Mouse (Mus musculus): ENCODE results near the gene Bbox1. TPM values are rescaled to one million over a fixed set of nuclear protein-coding genes. Genes with fewer than 3 reads are reported as not detected.

The Bbox1 gene
- polyA plus RNA-seq, 1 experiment from 2014 or later, result 0.17 TPM

DNA sequence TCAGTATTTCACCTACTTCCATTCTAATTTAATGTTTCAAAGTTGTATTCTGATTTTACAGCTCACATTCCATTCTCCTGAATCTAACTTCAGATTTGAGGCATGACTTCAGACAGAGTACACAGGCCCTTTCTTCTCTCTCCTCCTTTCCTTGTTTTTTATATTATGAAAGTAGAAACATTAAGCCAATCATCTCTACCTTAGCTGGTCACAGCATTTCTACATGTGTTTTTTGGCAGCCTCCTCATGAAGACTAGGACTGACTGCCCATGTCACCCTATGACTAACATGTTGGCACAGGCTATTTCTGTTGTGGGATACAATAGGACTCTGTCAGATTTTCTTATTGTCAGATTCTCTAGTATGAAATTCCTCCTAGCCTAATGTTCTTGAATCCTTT is 14.6 kb upstream of the Bbox1 start:
- no peaks in the 10 kb centered on the region for H3K27me3 ChIP-seq (ENCODE audit: insufficient read depth, low read length)
- no peaks in the 10 kb centered on the region for H3K4me1 ChIP-seq (replicated peaks; ENCODE audit: insufficient read depth, low read length)
- DNase-seq (ENCODE audit: low spot score) (no peak), ATAC-seq (replicated peaks; ENCODE audit: low FRiP score, low read depth) (no peak)
- H3K36me3 ChIP-seq (ENCODE audit: insufficient read depth, low read length), result no peaks in the 10 kb centered on the region
- no peaks in the 10 kb centered on the region for H3K9me3 ChIP-seq (replicated peaks; ENCODE audit: low read length)
- no peak overlapping the region for H3K4me2 ChIP-seq (ENCODE audit: low read length)
- no peak overlapping the region for H3K4me3 ChIP-seq (replicated peaks; ENCODE audit: low read depth, low read length)
- no peak overlapping the region for H3K9ac ChIP-seq (ENCODE audit: low read depth, low read length)
- no peak for TF ChIP-seq CTCF (IDR thresholded peaks at IDR 0.05; ENCODE audit: low read depth)
- no peak overlapping the region for H3K27ac ChIP-seq

DNA sequence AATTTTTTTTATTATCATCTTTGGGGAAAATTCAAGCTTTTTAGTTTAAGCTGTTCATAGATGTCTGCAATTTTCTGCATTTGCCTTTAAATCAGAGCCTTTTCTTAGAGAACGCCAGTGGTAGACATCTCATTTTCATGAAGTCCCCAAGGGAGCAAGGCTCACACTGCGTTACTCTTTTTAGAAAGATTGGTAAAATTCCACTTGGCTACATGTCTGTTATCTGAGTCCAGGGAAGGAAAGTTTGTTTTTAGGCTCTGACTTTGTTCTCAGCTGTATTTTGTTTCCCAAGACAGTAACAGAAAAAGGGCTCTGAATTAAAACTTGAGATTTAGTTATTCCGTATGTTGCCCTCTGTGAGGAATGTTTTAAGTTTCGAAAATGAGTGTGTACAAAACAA is 5.6 kb upstream of the Bbox1 start:
- 60% methylated on average over 4 of the region's 4 CpGs for WGBS
- H3K4me2 ChIP-seq (ENCODE audit: low read length), result no peak overlapping the region
- H3K9ac ChIP-seq (ENCODE audit: low read depth, low read length), result no peak overlapping the region
- H3K27ac ChIP-seq, result no peak overlapping the region
- H3K36me3 ChIP-seq (ENCODE audit: insufficient read depth, low read length), result no peaks in the 10 kb centered on the region
- no peaks in the 10 kb centered on the region for H3K27me3 ChIP-seq (ENCODE audit: insufficient read depth, low read length)
- DNase-seq (ENCODE audit: low spot score) (peak; percentile 36), ATAC-seq (replicated peaks; ENCODE audit: low FRiP score, low read depth) (no peak)
- no peak for TF ChIP-seq CTCF (IDR thresholded peaks at IDR 0.05; ENCODE audit: low read depth)
- no peak overlapping the region for H3K4me3 ChIP-seq (replicated peaks; ENCODE audit: low read depth, low read length)
- no peaks in the 10 kb centered on the region for H3K4me1 ChIP-seq (replicated peaks; ENCODE audit: insufficient read depth, low read length)
- H3K9me3 ChIP-seq (replicated peaks; ENCODE audit: low read length), result no peaks in the 10 kb centered on the region

DNA sequence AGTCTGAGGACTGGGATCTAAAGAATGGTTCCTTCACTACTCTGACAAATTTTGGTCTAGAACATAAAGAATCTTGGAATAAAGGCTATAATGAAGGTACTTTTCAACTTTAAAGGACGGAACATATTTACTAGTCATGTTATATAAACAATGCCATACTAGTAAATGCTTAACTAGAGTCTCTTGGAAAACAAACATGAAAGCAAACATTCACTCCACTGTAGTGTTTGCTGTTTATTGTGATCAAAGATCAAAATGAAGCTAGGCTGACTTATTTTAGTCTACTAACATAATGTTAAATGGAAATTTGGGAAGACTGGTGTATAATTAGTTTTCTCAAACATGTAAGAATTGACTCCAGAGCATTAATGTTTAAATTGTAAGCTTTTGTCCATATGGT is 4.9 kb upstream of the Bbox1 start:
- Histone ChIP-seq H3K9ac (ENCODE audit: low read depth, low read length) (no peak overlapping the region), H3K36me3 (ENCODE audit: insufficient read depth, low read length) (no peaks in the 10 kb centered on the region), H3K4me3 (replicated peaks; ENCODE audit: low read depth, low read length) (no peak overlapping the region), H3K27me3 (ENCODE audit: insufficient read depth, low read length) (no peaks in the 10 kb centered on the region), H3K9me3 (replicated peaks; ENCODE audit: low read length) (no peaks in the 10 kb centered on the region), H3K4me1 (replicated peaks; ENCODE audit: insufficient read depth, low read length) (no peaks in the 10 kb centered on the region), H3K27ac (no peak overlapping the region), H3K4me2 (ENCODE audit: low read length) (no peak overlapping the region)
- TF ChIP-seq CTCF (IDR thresholded peaks at IDR 0.05; ENCODE audit: low read depth), result no peak
- DNase-seq (ENCODE audit: low spot score) (no peak), ATAC-seq (replicated peaks; ENCODE audit: low FRiP score, low read depth) (no peak)
- WGBS, result 73% methylated on average over 1 of the region's 1 CpGs

DNA sequence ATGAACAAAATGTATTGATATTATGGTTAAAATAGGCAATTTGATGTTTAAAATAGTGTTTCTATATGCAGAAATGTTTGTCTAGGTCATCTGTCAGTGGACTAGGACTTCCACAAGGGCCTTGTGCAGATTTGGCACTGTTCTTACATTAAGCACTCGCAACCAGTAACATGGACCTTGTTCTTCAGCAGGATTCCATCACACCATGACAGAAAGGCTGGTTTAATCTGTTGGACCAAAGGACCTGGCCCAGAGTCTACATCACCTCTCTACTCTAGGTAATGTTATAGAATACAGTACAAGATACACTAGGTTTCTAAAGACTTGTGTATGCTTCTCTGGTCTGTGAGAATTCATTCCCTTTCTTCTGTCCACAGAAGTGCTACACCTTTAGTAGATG is 4.4 kb upstream of the Bbox1 start:
- Histone ChIP-seq H3K27ac (no peak overlapping the region), H3K9ac (ENCODE audit: low read depth, low read length) (no peak overlapping the region), H3K4me2 (ENCODE audit: low read length) (no peak overlapping the region), H3K9me3 (replicated peaks; ENCODE audit: low read length) (no peaks in the 10 kb centered on the region), H3K4me3 (replicated peaks; ENCODE audit: low read depth, low read length) (no peak overlapping the region), H3K36me3 (ENCODE audit: insufficient read depth, low read length) (no peaks in the 10 kb centered on the region), H3K27me3 (ENCODE audit: insufficient read depth, low read length) (no peaks in the 10 kb centered on the region), H3K4me1 (replicated peaks; ENCODE audit: insufficient read depth, low read length) (no peaks in the 10 kb centered on the region)
- ATAC-seq (replicated peaks; ENCODE audit: low FRiP score, low read depth), result no peak
- no peak for TF ChIP-seq CTCF (IDR thresholded peaks at IDR 0.05; ENCODE audit: low read depth)
- WGBS, result 94% methylated on average over 1 of the region's 1 CpGs
- DNase-seq (ENCODE audit: low spot score), result no peak

DNA sequence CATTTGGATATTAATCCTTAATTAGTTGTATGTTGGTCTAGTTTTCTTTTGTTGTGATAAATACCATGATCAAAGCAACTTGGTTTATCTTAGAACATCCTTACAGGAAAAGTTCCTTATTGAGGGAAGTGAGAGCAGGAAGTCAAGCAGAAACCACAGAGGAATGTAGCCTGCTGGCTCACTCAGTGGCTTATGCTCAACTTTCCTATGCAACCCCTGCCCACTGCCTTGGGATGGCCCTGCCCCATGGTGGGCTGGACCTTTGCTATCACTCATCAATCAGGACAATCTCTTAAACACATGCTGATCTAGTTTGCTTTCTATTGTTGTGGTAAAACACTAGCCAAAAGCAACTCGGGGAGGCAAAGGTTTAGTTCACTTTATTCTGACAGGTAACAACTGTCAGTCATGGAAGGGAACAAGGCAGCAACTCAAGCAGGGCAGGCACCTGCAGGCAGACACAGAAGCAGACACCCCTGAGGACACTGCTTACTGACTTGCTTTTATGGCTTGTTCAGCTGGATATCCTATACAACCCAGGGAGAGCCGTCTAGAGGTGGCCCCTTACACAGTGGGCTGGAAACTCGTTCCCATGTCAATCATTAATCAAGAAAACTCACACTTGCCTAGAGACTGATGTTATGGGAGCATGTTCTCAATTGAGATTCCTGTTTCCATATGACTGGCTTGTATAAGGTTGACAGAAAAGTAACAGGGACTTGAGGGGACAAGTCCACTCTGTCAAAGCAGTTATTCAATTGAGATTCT is 1.9 kb upstream of the Bbox1 start:
- ATAC-seq (replicated peaks; ENCODE audit: low FRiP score, low read depth) (peak; percentile 80), DNase-seq (ENCODE audit: low spot score) (no peak)
- Histone ChIP-seq H3K27ac (no peak overlapping the region), H3K9me3 (replicated peaks; ENCODE audit: low read length) (no peaks in the 10 kb centered on the region), H3K4me2 (ENCODE audit: low read length) (no peak overlapping the region), H3K9ac (ENCODE audit: low read depth, low read length) (no peak overlapping the region), H3K4me1 (replicated peaks; ENCODE audit: insufficient read depth, low read length) (no peaks in the 10 kb centered on the region), H3K4me3 (replicated peaks; ENCODE audit: low read depth, low read length) (no peak overlapping the region), H3K27me3 (ENCODE audit: insufficient read depth, low read length) (no peaks in the 10 kb centered on the region), H3K36me3 (ENCODE audit: insufficient read depth, low read length) (no peaks in the 10 kb centered on the region)
- WGBS, result 22% methylated on average over 3 of the region's 3 CpGs
- no peak for TF ChIP-seq CTCF (IDR thresholded peaks at IDR 0.05; ENCODE audit: low read depth)

DNA sequence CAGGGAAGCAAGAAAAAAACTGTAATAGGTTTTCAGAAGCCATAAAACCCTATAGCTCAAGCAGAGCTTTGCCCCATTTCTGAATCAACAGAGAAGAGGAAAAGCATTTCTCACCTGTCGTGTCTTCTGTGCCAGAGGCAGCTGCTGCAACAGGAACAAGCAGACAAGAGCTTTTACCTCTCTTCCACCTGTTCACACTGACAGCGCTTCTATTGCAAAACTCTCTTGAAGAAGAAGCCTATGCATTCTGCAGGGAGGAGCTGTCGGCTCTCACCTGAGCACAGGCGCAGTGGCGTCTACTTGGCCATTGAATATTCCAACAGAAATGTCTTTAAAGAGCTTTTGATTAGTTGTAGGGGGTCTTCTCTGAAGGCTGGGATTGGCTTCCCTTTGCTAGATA is 286 bp downstream of the Bbox1 start:
- Histone ChIP-seq H3K27me3 (ENCODE audit: insufficient read depth, low read length) (no peaks in the 10 kb centered on the region), H3K4me3 (replicated peaks; ENCODE audit: low read depth, low read length) (no peak overlapping the region), H3K4me2 (ENCODE audit: low read length) (no peak overlapping the region), H3K9me3 (replicated peaks; ENCODE audit: low read length) (no peaks in the 10 kb centered on the region), H3K4me1 (replicated peaks; ENCODE audit: insufficient read depth, low read length) (no peaks in the 10 kb centered on the region), H3K27ac (no peak overlapping the region), H3K36me3 (ENCODE audit: insufficient read depth, low read length) (no peaks in the 10 kb centered on the region), H3K9ac (ENCODE audit: low read depth, low read length) (no peak overlapping the region)
- no peak for TF ChIP-seq CTCF (IDR thresholded peaks at IDR 0.05; ENCODE audit: low read depth)
- ATAC-seq (replicated peaks; ENCODE audit: low FRiP score, low read depth), result no peak
- DNase-seq (ENCODE audit: low spot score), result no peak
- 94% methylated on average over 5 of the region's 5 CpGs for WGBS

DNA sequence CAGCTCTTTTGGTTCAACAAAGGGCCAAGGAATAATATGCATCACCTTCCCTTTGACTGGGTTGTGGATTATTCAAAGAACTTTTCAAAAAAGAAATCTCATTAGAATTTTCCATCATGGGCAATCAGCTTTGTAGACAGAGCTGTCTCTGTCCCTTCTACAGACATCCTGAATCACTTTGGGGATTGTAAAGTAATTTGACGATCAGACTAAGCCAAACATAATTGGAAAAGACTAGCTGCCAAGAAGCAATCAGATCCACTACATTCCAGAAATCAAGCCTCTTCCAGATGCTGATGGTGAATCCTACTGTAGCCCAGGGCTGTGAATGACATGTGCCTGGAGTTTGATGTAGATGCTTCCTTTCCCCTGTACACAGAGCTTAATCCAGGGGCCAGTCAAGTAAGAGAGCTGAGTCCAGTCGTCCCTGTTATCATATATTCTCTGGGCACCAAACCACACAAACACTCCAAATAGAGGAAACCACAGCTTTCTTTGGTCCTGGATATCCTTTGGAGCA is 995 bp downstream of the Bbox1 start:
- no peak for TF ChIP-seq CTCF (IDR thresholded peaks at IDR 0.05; ENCODE audit: low read depth)
- no peak for DNase-seq (ENCODE audit: low spot score)
- WGBS, result 74% methylated on average over 2 of the region's 2 CpGs

More for the DNA sequence above, 995 bp downstream of the Bbox1 start:
- no peak overlapping the region for H3K27ac ChIP-seq
- H3K27me3 ChIP-seq (ENCODE audit: insufficient read depth, low read length), result no peaks in the 10 kb centered on the region
- no peak overlapping the region for H3K4me2 ChIP-seq (ENCODE audit: low read length)
- H3K4me3 ChIP-seq (replicated peaks; ENCODE audit: low read depth, low read length), result no peak overlapping the region
- ATAC-seq (replicated peaks; ENCODE audit: low FRiP score, low read depth), result no peak
- H3K4me1 ChIP-seq (replicated peaks; ENCODE audit: insufficient read depth, low read length), result no peaks in the 10 kb centered on the region
- no peaks in the 10 kb centered on the region for H3K36me3 ChIP-seq (ENCODE audit: insufficient read depth, low read length)
- H3K9ac ChIP-seq (ENCODE audit: low read depth, low read length), result no peak overlapping the region
- H3K9me3 ChIP-seq (replicated peaks; ENCODE audit: low read length), result no peaks in the 10 kb centered on the region

Data from kidney, postnatal 0 days (tissue).